Mouse (Mus musculus) liver, postnatal 0 days (tissue): ENCODE data around the gene Hsd3b1. TPM values are rescaled to one million over a fixed set of nuclear protein-coding genes. Genes with fewer than 3 reads are reported as not detected.

Experiments used
- ATAC-seq: fragments of 200-750 bp; cut with Nextera tagmentation; 2 replicates; pipeline ENCODE4 v1.8.0; 2017; ENCODE audit warnings: mild to moderate bottlenecking, moderate library complexity
- DNase-seq: peaks from one replicate; pipeline ENCODE4 v3.0.0-alpha.2; 2016
- H3K27ac ChIP-seq: fragments of 300-500 bp; sonication (generic); 2 replicates; pipeline ENCODE4 v1.5.1; 2014; ENCODE audit warnings: antibody characterized with exemption, moderate library complexity, mild to moderate bottlenecking, low read depth
- H3K27me3 ChIP-seq: fragments of 300-500 bp; sonication (generic); 2 replicates; pipeline ENCODE4 v1.6.1; 2014; ENCODE audit warnings: low read length, control low read depth, mixed read lengths; ENCODE audit not compliant: insufficient read depth
- H3K36me3 ChIP-seq: fragments of 300-500 bp; sonication (generic); replicated peaks from 2 replicates; pipeline ENCODE4 v1.6.1; 2014; ENCODE audit warnings: mild to moderate bottlenecking, control low read depth, low read length, moderate library complexity, mixed read lengths; ENCODE audit not compliant: insufficient read depth
- H3K4me1 ChIP-seq: fragments of 300-500 bp; sonication (generic); 2 replicates; pipeline ENCODE4 v1.6.1; 2014; ENCODE audit warnings: antibody characterized with exemption, mild to moderate bottlenecking, control low read depth; ENCODE audit not compliant: insufficient read depth
- H3K4me2 ChIP-seq: fragments of 300-500 bp; sonication (generic); 2 replicates; pipeline ENCODE4 v1.6.1; 2014; ENCODE audit warnings: low read depth, mild to moderate bottlenecking, low read length, moderate library complexity, mixed read lengths
- H3K4me3 ChIP-seq: fragments of 300-500 bp; sonication (generic); 2 replicates; pipeline ENCODE4 v1.5.1; 2014; ENCODE audit warnings: low read depth, low read length
- H3K9ac ChIP-seq: fragments of 300-500 bp; sonication (generic); replicated peaks from 2 replicates; pipeline ENCODE4 v1.6.1; 2014; ENCODE audit warnings: mild to moderate bottlenecking, moderate library complexity
- H3K9me3 ChIP-seq: fragments of 300-500 bp; sonication (generic); 2 replicates; pipeline ENCODE4 v1.6.1; 2016; ENCODE audit warnings: mild to moderate bottlenecking, control low read depth, low read length, mixed read lengths
- CTCF ChIP-seq: sonication (generic); IDR thresholded peaks from 2 replicates; pipeline ENCODE4 v1.5.1; 2016; ENCODE audit warnings: antibody characterized with exemption, low read depth
- EP300 ChIP-seq: IDR thresholded peaks from 2 replicates; pipeline ENCODE4 v1.6.1; 2016; ENCODE audit warnings: antibody characterized with exemption, low read depth, mild to moderate bottlenecking
- WGBS: fragments of 180-500 bp; shearing (Covaris S2); extraction: QIAGEN DNeasy Blood & Tissue Kit; methylation state at CpG from one replicate; pipeline ENCODE4 v1.1.7; 2014; ENCODE audit not compliant: insufficient replicate concordance; 5-methylcytosine and 5-hydroxymethylcytosine counted together
- polyA plus RNA-seq: library from polyadenylated mRNA; unstranded; fragments of >200 nt; fragmentation: Nextera tagmentation; extraction: Ambion mirVana; gene quantifications from 2 replicates; pipeline ENCODE4 v1.2.1, GENCODE M21; 2015

Gene Hsd3b1
- polyA plus RNA-seq, 1 experiment from 2014 or later = 60.2 TPM

GRCm38 (mm10) chr3:98853685-98854084 is 5.9 kb downstream of the Hsd3b1 start:
- DNase-seq (no peak), ATAC-seq (peak; percentile 26; the same call in 1 of the 2 replicates)
- Histone ChIP-seq H3K9ac (no peak overlapping the region), H3K36me3 (no peaks in the 10 kb centered on the region), H3K27me3 (no peaks in the 10 kb centered on the region), H3K4me1 (peaks cover 10% of the 10 kb centered on the region; the same call in 1 of the 2 replicates), H3K9me3 (no peaks in the 10 kb centered on the region), H3K4me3 (no peak overlapping the region), H3K27ac (0 out of 2 replicates have a peak overlapping the region, but pooled peaks have one; percentile 7), H3K4me2 (no peak overlapping the region)
- WGBS = 13% methylated on average over 1 of the region's 1 CpGs
- TF ChIP-seq EP300 = peak; percentile 52; the same call in 1 of the 2 replicates
- TF ChIP-seq CTCF = no peak

GRCm38 (mm10) chr3:98853051-98853450 is 6.5 kb downstream of the Hsd3b1 start:
- no peaks in the 10 kb centered on the region for H3K36me3 ChIP-seq
- H3K27ac ChIP-seq = no peak overlapping the region
- DNase-seq (no peak), ATAC-seq (no peak)
- H3K9me3 ChIP-seq = no peaks in the 10 kb centered on the region
- H3K4me1 ChIP-seq = peaks cover 10% of the 10 kb centered on the region; the same call in 1 of the 2 replicates
- no peak overlapping the region for H3K4me3 ChIP-seq
- 72% methylated on average over 3 of the region's 3 CpGs for WGBS
- no peak overlapping the region for H3K9ac ChIP-seq
- no peak overlapping the region for H3K4me2 ChIP-seq
- TF ChIP-seq CTCF (no peak), EP300 (no peak)
- no peaks in the 10 kb centered on the region for H3K27me3 ChIP-seq

DNA sequence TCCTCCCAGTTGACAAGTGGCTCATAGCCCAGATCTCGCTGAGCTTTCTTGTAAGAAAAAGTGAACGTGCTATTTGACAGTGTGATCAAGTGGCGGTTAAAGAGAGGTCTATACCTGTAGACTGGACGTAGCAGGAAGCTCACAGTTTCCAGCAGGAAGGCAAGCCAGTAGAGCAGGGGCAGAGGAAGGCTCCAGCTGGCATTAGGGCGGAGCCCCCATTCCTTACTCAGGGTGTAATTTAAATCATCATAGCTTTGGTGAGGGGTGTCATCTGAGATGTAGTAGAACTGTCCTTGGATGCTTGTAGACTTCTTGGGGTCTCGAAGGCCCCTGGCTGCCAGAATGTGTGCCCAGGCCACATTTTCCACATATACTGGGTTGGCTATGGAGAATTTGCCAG is 7.0 kb downstream of the Hsd3b1 start:
- WGBS = 70% methylated on average over 6 of the region's 6 CpGs

DNA sequence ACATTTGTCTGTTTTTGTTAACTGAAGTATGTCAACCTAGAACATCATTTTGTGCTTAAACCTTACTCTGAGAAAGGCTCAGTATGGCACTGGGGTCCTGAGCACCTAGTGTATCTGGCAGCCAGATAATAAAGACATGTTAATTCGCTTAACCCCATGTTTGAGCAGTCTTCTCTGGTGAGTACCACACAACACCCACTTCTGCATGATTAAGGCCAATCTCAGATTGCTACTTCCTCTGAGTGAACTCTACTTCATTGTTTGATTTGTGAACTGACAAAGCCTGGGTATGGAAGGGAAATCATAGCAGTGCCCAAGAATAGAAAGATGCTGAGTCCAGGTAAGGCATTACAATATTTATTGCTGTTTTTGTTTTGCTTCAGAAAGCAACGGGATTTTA is 7.7 kb downstream of the Hsd3b1 start:
- H3K4me3 ChIP-seq = no peak overlapping the region
- 54% methylated on average over 2 of the region's 2 CpGs for WGBS

More for the DNA sequence above, 7.0 kb downstream of the Hsd3b1 start:
- Histone ChIP-seq H3K27ac (no peak overlapping the region), H3K9me3 (no peaks in the 10 kb centered on the region), H3K4me3 (no peak overlapping the region), H3K27me3 (no peaks in the 10 kb centered on the region), H3K4me2 (no peak overlapping the region), H3K4me1 (peaks cover 10% of the 10 kb centered on the region; the same call in 1 of the 2 replicates), H3K9ac (no peak overlapping the region), H3K36me3 (no peaks in the 10 kb centered on the region)
- DNase-seq (no peak), ATAC-seq (no peak)
- no peak for TF ChIP-seq CTCF
- TF ChIP-seq EP300 = no peak

GRCm38 (mm10) chr3:98850262-98850661 is 9.3 kb downstream of the Hsd3b1 start:
- Histone ChIP-seq H3K27ac (peak overlapping the region; percentile 41; the same call in 1 of the 2 replicates), H3K36me3 (no peaks in the 10 kb centered on the region), H3K4me2 (no peak overlapping the region), H3K27me3 (no peaks in the 10 kb centered on the region), H3K4me1 (0 out of 2 replicates have a peak, but pooled peaks cover 5% of the 10 kb centered on the region), H3K9ac (no peak overlapping the region), H3K4me3 (no peak overlapping the region), H3K9me3 (no peaks in the 10 kb centered on the region)
- DNase-seq = peak; percentile 30
- TF ChIP-seq CTCF = no peak
- peak; percentile 67 for TF ChIP-seq EP300
- 60% methylated on average over 5 of the region's 5 CpGs for WGBS
- ATAC-seq = peak; percentile 81

More for the DNA sequence above, 7.7 kb downstream of the Hsd3b1 start:
- Histone ChIP-seq H3K9me3 (no peaks in the 10 kb centered on the region), H3K36me3 (no peaks in the 10 kb centered on the region), H3K27ac (0 out of 2 replicates have a peak overlapping the region, but pooled peaks have one; percentile 41), H3K9ac (no peak overlapping the region), H3K4me2 (no peak overlapping the region), H3K4me1 (peaks cover 7% of the 10 kb centered on the region; the same call in 1 of the 2 replicates), H3K27me3 (no peaks in the 10 kb centered on the region)
- TF ChIP-seq CTCF = no peak
- no peak for TF ChIP-seq EP300
- no peak for ATAC-seq
- no peak for DNase-seq

DNA sequence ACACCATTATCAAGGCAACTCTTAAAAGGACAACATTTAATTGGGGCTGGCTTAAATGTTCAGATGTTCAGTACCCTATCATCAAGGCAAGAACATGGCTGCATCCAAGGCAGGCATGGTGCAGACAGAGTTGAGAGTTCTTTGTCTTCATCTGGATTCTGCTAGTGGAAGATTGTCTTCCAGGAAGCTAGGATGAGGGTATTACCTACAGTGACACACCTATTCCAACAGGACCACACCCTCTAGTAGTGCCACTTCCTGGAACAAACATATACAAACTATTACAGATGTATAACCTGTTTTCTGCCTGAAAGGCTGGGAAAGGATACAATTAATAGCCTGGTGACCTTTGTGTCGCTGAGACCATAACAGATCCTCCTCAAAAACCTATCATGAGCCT is 10.7 kb downstream of the Hsd3b1 start:
- Histone ChIP-seq H3K9me3 (no peaks in the 10 kb centered on the region), H3K27me3 (no peaks in the 10 kb centered on the region), H3K4me2 (no peak overlapping the region), H3K27ac (no peak overlapping the region), H3K4me3 (no peak overlapping the region), H3K36me3 (no peaks in the 10 kb centered on the region), H3K9ac (no peak overlapping the region), H3K4me1 (0 out of 2 replicates have a peak, but pooled peaks cover 3% of the 10 kb centered on the region)
- DNase-seq (no peak), ATAC-seq (no peak)
- TF ChIP-seq EP300 (no peak), CTCF (no peak)
- WGBS = 71% methylated on average over 1 of the region's 1 CpGs
